Mouse (Mus musculus): Measurements from ENCODE around the gene Rwdd3.

Gene Rwdd3

DNA sequence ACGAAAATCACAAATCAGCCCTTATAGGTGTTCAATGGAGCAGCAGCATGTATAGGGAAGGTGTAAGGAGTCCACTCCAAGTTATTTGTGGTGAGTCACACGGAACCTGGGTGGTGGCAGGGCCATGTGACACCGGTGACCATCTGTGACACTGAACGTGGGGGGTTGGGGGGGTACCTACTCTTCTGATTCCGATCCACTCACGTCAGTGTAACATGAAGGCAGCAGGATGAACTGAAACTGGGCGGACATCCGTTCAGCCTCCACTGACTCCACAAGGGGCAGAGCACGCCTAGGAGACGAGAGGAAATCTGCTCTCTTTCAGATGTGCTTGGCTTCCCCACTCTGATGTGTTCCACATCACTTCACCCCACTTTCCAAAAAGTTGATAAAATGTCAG, 11.9 kb downstream of the Rwdd3 start:
- no peak for DNase-seq

DNA sequence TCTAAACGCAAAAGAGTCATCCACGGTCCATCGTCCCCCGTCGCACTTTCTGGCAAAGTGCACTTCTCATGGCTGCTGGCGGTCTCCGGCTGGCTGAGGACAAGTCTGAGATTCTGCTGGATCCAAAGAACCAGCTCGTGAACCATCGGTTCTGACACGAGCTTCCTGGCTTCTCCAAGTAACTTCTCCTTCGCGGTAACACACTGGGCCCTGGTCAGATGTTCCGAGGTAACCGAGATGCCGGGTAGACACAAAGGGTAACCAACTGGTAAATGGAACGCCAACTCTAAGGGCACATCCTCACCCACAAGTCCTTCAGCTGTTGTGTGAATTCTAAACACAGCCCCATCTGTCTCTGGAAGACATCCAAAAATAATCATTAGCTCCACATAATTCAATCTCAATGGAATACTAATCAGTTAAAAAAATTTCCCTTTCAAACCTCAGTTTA, 12.6 kb downstream of the Rwdd3 start:
- no peak for DNase-seq

- no peak for DNase-seq
Observed at GRCm38 (mm10) chr3:121157546-121158330, 13.8 kb downstream of the Rwdd3 start.

GRCm38 (mm10) chr3:121156451-121157186, 14.9 kb downstream of the Rwdd3 start:
- DNase-seq: no peak

DNA sequence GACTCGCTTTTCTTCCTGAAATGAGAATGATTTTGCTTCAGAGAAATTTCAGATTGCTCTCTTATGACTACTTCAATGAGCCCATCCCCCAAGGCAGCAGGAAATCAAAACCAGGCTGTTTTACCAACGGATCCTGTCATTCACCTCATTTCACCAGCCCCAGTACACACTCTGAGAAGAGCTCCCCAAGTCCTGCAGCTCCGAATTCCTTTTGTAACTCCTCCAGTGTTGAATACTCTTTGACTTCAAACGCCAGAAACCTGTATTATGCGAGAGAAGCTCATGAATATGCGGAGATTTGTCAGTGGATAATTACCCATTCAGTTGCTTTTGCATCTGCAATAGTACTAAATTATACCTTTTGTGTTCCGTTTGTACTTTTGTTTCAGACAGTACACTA, 15.5 kb downstream of the Rwdd3 start:
- DNase-seq: no peak

DNA sequence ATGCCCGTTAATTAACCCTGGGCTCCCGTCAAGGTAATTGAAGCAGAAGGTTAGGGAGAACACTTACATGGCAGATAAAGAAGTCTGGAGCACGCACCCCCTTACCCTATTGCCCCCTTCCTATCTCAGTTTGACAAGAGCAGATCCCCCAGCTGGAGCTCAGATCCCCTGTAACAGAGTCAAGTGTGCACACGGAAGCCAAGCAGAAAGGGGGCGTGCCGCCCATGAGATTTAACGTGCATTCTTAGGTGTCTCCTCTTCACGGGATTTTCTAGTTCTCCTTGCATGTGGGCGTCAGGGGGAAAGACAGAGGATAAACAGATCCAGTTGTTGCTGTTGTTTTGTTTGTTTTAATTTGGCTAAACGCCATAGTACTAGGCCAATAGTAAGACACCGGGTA, 37.6 kb downstream of the Rwdd3 start:
- DNase-seq: no peak

DNA sequence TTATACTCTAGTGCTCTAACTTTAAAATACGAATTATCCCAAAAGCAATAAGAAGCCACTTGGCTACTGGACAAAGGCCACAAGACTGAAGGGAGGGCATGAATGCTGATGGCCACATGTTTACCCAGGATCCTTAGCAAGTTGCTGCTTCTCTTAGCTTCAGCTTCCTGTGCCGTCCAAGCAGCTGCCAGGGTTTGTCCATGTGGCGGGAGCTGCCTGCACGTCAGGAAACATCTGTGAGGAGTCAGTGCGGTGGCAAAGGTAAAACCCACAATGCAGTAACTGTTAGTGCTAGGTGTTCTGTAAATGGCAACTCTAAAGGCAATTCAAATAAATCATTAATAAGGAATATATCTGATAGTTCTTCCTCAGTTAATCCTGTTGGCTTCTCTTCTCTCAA, 38.5 kb downstream of the Rwdd3 start:
- no peak for DNase-seq

GRCm38 (mm10) chr3:121127171-121127570, 44.3 kb downstream of the Rwdd3 start:
- DNase-seq: no peak

- no peak for DNase-seq
Observed at GRCm38 (mm10) chr3:121126476-121126875, 45.0 kb downstream of the Rwdd3 start.

GRCm38 (mm10) chr3:121121072-121121471, 50.4 kb downstream of the Rwdd3 start:
- no peak for DNase-seq

- no peak for DNase-seq
Observed at GRCm38 (mm10) chr3:121116590-121116989, 54.9 kb downstream of the Rwdd3 start.

- DNase-seq: no peak
Observed at GRCm38 (mm10) chr3:121116067-121116466, 55.4 kb downstream of the Rwdd3 start.

GRCm38 (mm10) chr3:121111068-121111467, 60.4 kb downstream of the Rwdd3 start:
- no peak for DNase-seq

- DNase-seq: no peak
Observed at GRCm38 (mm10) chr3:121110430-121110829, 61.1 kb downstream of the Rwdd3 start.

- DNase-seq: no peak
Observed at GRCm38 (mm10) chr3:121107481-121107880, 64.0 kb downstream of the Rwdd3 start.

GRCm38 (mm10) chr3:121105408-121105708, 66.1 kb downstream of the Rwdd3 start:
- DNase-seq: no peak

Data from kidney, adult 11 months (tissue).